Mouse (Mus musculus): ENCODE data around the gene Ppp1r2.

GRCm38 (mm10) chr16:31234356-31234755, 40.7 kb downstream of the Ppp1r2 start:
- TF ChIP-seq CTCF (IDR thresholded peaks at IDR 0.05; ENCODE audit: extremely low read depth, insufficient read depth, low read length) (no peak), POLR2A (IDR thresholded peaks at IDR 0.05; ENCODE audit: extremely low read depth, insufficient read depth, low read length) (no peak)

All from cortical plate, adult 2 months (tissue).